Mouse (Mus musculus) C2C12 (cell line): ENCODE measurements around the gene Klhl3.

Experiments used
- CEBPB ChIP-seq: IDR thresholded peaks from one replicate; pipeline ENCODE4 v1.6.1; 2011; ENCODE audit warnings: low read depth, mild to moderate bottlenecking, control low read depth, moderate library complexity
- CTCF ChIP-seq: IDR thresholded peaks from one replicate; pipeline ENCODE4 v1.5.1; 2011; ENCODE audit not compliant: control insufficient read depth, insufficient read depth, insufficient read length
- MAX ChIP-seq: IDR thresholded peaks from one replicate; pipeline ENCODE4 v1.6.1; 2011; ENCODE audit warnings: mild to moderate bottlenecking, control low read depth
- MYOG ChIP-seq: IDR thresholded peaks from one replicate; pipeline ENCODE4 v1.6.1; 2011; ENCODE audit not compliant: control insufficient read depth, insufficient read length; ENCODE audit errors: extremely low read depth

GRCm38 (mm10) chr13:58131692-58132091 is 18.3 kb upstream of the Klhl3 start:
- TF ChIP-seq CTCF (no peak), MYOG (no peak), CEBPB (no peak), MAX (no peak)
